Mouse (Mus musculus): ENCODE measurements around the gene Pip4k2a.

DNA sequence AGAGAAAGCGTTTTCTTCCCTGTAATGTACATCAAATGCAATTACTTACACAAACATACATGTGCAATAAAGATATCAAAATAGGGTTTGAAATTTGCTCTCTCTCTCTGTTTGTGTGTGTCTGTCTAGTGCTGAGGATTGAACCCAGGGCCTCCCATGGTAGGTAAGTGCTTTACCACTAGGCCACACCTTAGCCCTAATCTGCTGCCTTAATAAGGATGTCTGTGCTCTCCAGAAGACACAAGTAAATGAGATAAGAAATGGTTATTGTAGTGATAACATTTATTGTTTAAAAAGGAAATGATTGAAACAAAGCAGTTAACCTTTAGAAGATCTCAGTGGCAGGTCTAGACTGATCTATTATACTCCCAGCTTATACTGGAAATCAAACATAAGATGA is 18.9 kb upstream of the Pip4k2a start:
- TF ChIP-seq CTCF (IDR thresholded peaks at IDR 0.05; ENCODE audit: control insufficient read depth, insufficient read depth, insufficient read length) (no peak), MAX (IDR thresholded peaks at IDR 0.05) (no peak), USF1 (IDR thresholded peaks at IDR 0.05; ENCODE audit: low read depth) (no peak), MYOG (IDR thresholded peaks at IDR 0.05; ENCODE audit: control insufficient read depth, extremely low read depth, insufficient read length) (no peak), MYOD1 (IDR thresholded peaks at IDR 0.05; ENCODE audit: control insufficient read depth, insufficient read length, low read depth) (no peak), CEBPB (IDR thresholded peaks at IDR 0.05; ENCODE audit: low read depth) (no peak), FOSL1 (IDR thresholded peaks at IDR 0.05; ENCODE audit: insufficient read depth, low read length, poor library complexity, severe bottlenecking) (no peak)

All from C2C12 (cell line).